Mouse (Mus musculus) kidney, postnatal 25 days (tissue): ENCODE measurements at regions not wholly inside any gene's neighbourhood (a gene's known extent, or its start where the extent isn't known, plus 50 kb on each side); places are given as distances from the start of the nearest gene placed in this dataset.
"Not testable (repeated sequence)": the region's sequence is repeated elsewhere in the genome, so short reads cannot be mapped to it uniquely, and the experiment has no call there.

ENCODE experiments used
- DNase-seq, 2 experiments: peaks; one replicate each; pipeline ENCODE4 v3.0.0; 2021; ENCODE audit warnings: mixed read lengths in 2 of 2

GRCm38 (mm10) chrX:50602461-50602875 lies 174.2 kb upstream of the Olfr1324 start:
- DNase-seq: peak in 1 of 2 experiments; percentile 68

- DNase-seq: peak in 1 of 2 experiments; percentile 90
Measured at GRCm38 (mm10) chrX:50600262-50600661, 172.0 kb upstream of the Olfr1324 start.

- DNase-seq: peak in 1 of 2 experiments; percentile 85
Measured at GRCm38 (mm10) chrX:50599780-50600179, 171.5 kb upstream of the Olfr1324 start.

- DNase-seq: peak in 1 of 2 experiments; percentile 59
Measured at GRCm38 (mm10) chrX:50597626-50598025, 169.3 kb upstream of the Olfr1324 start.

GRCm38 (mm10) chrX:50597105-50597504 lies 168.8 kb upstream of the Olfr1324 start:
- DNase-seq: peak in 1 of 2 experiments; percentile 70

- peak in 1 of 2 experiments; percentile 49 for DNase-seq
Measured at GRCm38 (mm10) chrX:50594976-50595375, 166.7 kb upstream of the Olfr1324 start.

- peak in 1 of 2 experiments; percentile 55 for DNase-seq
Measured at GRCm38 (mm10) chrX:50591477-50591876, 163.2 kb upstream of the Olfr1324 start.

- peak in 1 of 2 experiments; percentile 71 for DNase-seq
Measured at GRCm38 (mm10) chrX:50590673-50591341, 162.5 kb upstream of the Olfr1324 start.

- no peak for DNase-seq
Measured at GRCm38 (mm10) chrX:50588892-50589291, 160.6 kb upstream of the Olfr1324 start.

GRCm38 (mm10) chrX:50583741-50584580 lies 155.7 kb upstream of the Olfr1324 start:
- DNase-seq: peak in 1 of 2 experiments; percentile 68

GRCm38 (mm10) chrX:50580200-50580599 lies 151.9 kb upstream of the Olfr1324 start:
- DNase-seq: peak in 1 of 2 experiments; percentile 76

- DNase-seq: peak in 1 of 2 experiments; percentile 77
Measured at GRCm38 (mm10) chrX:50576824-50577223, 148.5 kb upstream of the Olfr1324 start.

- DNase-seq: peak; percentile 2 to 88
Measured at GRCm38 (mm10) chrX:50572191-50573095, 144.1 kb upstream of the Olfr1324 start.

GRCm38 (mm10) chrX:50569087-50569486 lies 140.8 kb upstream of the Olfr1324 start:
- peak in 1 of 2 experiments; percentile 81 for DNase-seq

- peak in 1 of 2 experiments; percentile 86 for DNase-seq
Measured at GRCm38 (mm10) chrX:50566345-50566744, 138.0 kb upstream of the Olfr1324 start.

- DNase-seq: peak in 1 of 2 experiments; percentile 21
Measured at GRCm38 (mm10) chrX:50565031-50565430, 136.7 kb upstream of the Olfr1324 start.

GRCm38 (mm10) chrX:50560915-50561314 lies 132.6 kb upstream of the Olfr1324 start:
- DNase-seq: peak; percentile 6 to 79

GRCm38 (mm10) chrX:50550297-50550696 lies 122.0 kb upstream of the Olfr1324 start:
- DNase-seq: peak in 1 of 2 experiments; percentile 53

- peak in 1 of 2 experiments; percentile 75 for DNase-seq
Measured at GRCm38 (mm10) chrX:50549713-50550112, 121.4 kb upstream of the Olfr1324 start.

GRCm38 (mm10) chrX:50537785-50538159 lies 109.5 kb upstream of the Olfr1324 start:
- not testable (repeated sequence) for DNase-seq

- DNase-seq: peak; percentile 65 to 80
Measured at GRCm38 (mm10) chrX:50537122-50537784, 109.0 kb upstream of the Olfr1324 start.

GRCm38 (mm10) chrX:50504047-50504446 lies 75.7 kb upstream of the Olfr1324 start:
- DNase-seq: no peak
